Mouse (Mus musculus) kidney, adult 11 months (tissue): ENCODE measurements around the gene Tgfbi.
A peak's percentile ranks its signal among the peaks of the same experiment; 100 is the strongest.

Experiments used
- DNase-seq: peaks from one replicate; pipeline ENCODE4 v3.0.0; 2022

Gene Tgfbi

DNA sequence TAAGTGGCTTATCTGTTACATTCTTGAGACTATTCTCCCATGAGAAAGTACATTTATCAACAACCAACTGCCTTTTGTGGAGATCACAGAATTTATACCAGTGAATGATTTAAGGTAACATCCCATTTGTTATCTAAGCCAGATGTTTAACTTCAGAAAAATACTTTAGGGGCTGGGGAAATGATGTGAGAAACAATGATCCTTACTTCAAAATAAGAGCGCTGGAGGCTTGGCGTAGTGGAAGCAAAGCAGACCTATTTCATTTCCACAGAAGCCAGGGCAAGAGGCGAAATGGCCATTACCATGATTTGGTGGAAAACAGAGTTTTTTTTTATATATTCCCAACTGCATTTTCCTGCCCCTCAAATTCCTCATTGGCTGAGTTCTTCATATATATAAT lies 34.7 kb downstream of the Tgfbi start:
- DNase-seq: no peak

- no peak for DNase-seq
These were observed 36.4 kb downstream of the Tgfbi start for GRCm38 (mm10) chr13:56645744-56646143.

DNA sequence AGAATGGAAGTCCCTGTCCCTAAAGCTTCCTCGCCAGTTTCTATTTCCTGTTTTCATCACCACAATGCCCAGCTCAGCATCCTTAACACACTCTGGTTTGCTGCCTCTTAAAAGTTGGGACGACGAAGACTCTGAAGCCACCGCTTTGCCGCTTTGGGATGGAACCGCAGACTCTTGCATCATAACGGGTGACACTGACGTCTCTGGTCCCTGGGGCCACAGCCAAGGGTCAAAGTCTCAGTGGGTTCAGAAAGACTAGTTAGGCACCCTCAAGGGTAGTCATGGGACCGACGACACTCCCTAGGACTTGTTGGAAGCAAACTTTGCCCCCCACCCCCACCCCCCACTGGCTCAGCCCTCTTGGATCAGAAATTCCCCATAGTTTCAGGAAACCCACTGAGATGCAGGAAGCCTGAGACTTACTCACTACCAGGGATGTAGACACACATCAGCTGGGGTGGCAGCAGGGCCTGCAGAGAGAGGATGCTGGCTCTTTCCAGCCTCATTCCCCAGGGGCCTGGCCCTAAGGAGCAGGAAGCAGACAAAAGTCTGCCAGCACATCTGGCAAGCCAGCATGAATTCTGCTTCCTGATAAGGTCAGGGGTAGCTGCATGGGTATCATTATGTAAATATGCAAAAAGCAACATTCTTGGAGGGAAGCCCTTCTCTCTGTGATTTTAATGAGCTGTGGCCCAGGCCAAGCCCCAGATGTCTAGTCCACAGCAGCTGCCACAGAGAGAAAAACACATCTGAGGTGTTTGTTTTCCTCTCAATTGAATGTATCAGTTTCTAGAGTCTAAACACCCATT lies 38.5 kb downstream of the Tgfbi start:
- DNase-seq: peak; percentile 78

- DNase-seq: no peak
These were observed 40.7 kb downstream of the Tgfbi start for GRCm38 (mm10) chr13:56650020-56650419.

DNA sequence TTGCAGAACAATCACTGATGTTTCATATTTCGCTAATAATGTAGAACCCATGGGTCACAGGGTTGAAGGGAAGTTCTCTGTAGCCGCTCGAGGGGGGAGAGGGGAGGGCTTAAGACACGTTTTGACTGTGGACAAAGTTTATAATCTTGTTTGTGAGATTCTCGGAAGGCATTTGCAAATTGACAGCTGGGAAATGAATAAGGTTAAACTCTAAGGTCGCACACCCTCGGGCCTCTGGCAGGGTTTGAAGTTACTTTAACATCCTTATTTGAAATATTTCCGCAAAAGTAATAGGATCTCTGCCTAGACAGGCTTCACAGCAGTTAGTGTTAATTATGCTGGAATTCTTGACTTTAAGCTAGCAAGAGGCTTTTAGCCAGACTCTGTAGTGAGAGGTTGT lies 43.1 kb downstream of the Tgfbi start:
- peak; percentile 22 for DNase-seq

GRCm38 (mm10) chr13:56654176-56654575 lies 44.9 kb downstream of the Tgfbi start:
- DNase-seq: no peak

GRCm38 (mm10) chr13:56657946-56658512 lies 48.7 kb downstream of the Tgfbi start:
- peak; percentile 60 for DNase-seq

DNA sequence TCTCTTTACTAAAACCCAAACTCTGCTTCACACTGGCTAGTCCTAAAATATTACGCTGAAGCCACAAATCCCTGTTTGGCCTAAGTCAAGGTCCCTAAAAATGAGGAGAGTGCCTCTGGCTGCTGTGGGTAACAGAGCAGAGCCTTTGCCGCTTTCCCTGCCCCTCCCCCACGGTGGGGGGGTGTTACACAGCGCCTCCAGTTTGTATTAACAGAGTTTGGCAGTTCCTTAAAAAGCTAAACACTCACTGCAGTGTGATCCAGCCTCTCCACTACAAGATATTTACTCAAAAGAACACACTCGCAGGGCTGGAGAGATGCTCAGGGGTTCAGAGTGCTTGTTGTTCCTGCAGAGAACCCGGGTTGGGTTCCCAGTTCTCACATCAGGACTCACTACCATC lies 49.6 kb downstream of the Tgfbi start:
- no peak for DNase-seq

DNA sequence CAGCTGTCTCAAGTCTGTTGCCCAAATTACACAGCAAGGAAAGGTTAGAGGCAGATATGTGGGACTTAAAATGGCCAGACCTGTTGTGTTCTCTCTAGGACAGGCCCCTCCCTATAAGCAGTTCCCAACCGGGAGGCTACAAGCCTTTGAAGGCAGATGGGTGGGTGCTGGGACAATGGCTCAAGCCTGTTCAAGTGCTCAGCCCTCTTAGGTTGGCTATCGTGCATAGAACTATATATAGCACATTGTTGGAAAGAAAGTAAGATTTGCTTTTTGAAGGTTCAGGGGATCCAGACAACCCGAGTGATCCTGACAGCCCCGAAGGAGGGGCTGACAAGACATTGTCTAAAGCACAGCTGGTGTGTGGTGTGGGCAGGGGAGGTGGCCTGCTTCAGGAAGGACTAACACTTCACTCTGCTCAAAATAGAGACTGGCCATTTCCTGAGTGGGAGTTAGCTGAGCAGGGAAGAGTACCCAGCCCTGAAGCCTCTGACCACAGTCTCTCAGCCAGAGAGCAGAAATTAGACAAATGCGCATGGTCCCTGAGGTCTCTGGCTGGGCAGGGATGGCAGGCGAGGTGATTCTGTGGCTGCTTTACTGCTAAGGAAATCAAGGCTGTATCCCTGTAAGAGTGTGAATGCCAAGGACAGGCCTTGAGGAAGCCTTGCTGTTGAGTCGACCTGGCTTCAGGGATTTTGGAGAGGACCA lies 52.7 kb downstream of the Tgfbi start:
- no peak for DNase-seq

DNA sequence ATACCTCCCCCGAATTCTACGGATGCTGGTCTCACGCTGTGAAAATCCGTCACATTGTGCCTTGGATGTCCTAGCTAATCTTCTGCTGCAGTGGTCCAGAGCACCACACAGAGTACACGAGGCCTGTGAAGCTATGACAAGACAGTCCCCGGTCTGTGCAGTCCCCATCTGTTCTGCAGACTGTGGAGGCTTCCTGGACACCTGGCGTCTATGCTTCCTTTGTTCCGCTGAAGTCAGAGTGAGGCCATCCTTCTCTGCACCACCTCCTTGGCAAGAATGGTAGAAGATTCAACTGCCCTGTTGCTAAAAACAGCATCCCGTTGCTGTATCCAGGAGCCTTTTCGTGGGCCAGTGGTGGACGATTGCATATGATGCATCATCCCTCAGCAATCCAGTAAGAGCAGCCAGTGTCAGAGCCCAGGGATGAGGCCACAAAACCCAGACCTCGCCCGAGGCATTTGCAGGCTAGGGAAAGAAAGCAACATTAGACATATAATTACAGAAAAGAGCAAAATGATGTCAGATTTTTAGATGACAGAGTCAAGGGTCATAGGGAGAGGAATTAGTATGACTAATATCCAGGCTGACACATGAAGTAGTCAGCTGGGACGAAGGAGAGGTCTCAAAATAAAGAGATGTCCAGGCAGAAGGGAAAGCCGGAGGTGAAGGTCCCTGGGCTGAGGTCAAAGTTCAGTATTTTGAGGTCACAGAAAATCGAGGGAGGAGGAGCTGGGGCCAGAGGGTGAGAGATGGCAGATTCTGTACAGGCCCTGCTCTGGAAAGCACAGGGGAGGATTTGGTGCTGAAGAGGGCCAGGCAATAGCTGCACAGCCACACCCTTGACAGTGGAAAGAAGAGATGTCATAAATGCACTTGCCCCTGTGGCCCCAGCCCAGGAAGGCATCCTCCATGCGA lies 55.2 kb downstream of the Tgfbi start:
- DNase-seq: no peak

- no peak for DNase-seq
These were observed 61.9 kb downstream of the Tgfbi start for GRCm38 (mm10) chr13:56671206-56671605.

DNA sequence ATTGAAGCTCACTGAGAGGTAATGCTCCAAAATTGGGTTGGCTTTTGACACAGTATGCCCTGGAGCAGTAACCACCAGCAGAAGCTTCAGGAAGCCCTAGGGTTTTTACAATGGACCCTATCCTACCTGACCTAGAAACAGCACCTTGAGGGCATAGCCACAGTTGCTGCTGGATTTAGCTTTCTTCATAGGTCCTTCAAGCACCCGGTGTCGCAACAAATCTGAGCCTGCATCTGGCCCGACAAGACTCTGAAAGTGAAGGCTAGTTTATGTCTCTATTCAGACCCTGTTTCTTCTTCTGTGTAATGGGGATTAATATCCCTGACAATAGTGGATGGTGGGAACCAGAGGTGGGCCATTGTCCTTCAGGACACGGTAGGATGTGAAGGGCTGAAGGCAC lies 68.4 kb downstream of the Tgfbi start:
- no peak for DNase-seq

- peak; percentile 58 for DNase-seq
These were observed 69.0 kb downstream of the Tgfbi start for GRCm38 (mm10) chr13:56678188-56678787.

GRCm38 (mm10) chr13:56678826-56679504 lies 69.6 kb downstream of the Tgfbi start:
- no peak for DNase-seq

GRCm38 (mm10) chr13:56681924-56682323 lies 72.6 kb downstream of the Tgfbi start:
- DNase-seq: no peak

GRCm38 (mm10) chr13:56682326-56682725 lies 73.0 kb downstream of the Tgfbi start:
- DNase-seq: no peak

DNA sequence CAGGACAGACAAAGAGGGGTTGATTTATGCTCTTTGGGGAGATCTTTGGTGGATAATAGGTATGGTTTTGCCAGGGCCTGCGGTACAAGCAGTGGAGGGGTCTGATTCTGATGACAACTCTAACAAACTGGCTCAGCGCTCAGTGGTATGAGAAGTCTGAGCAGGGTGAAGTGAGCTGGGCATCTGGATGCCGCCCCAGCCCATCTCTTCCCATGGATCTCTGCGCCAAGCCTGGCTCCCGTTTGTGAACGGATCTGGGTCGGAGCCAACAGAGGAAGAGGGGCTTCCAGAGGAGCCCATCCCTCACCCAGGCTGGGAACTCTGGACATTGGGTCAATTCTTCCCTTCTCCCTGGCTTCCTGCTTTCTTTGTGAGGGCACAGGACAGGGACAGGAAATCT lies 74.0 kb downstream of the Tgfbi start:
- DNase-seq: no peak
